Mouse (Mus musculus) left cerebral cortex, adult 2 months (tissue): ENCODE results near the gene Ptpdc1. TPM values are rescaled to one million over a fixed set of nuclear protein-coding genes. Genes with fewer than 3 reads are reported as not detected.

ENCODE experiments used
- DNase-seq, 2 experiments: peaks; one replicate each; pipeline ENCODE4 v3.0.0; 2021 to 2022; ENCODE audit warnings: low spot score in 2 of 2, mixed read lengths in 1 of 2; ENCODE audit errors: extremely low spot score in 1 of 2
- H3K27ac ChIP-seq: fragments of 200-600 bp; 2 replicates; pipeline ENCODE4 v1.8.1; 2022
- H3K4me3 ChIP-seq: fragments of 200-600 bp; 2 replicates; pipeline ENCODE4 v1.8.1; 2022
- CTCF ChIP-seq: fragments of 200-600 bp; IDR thresholded peaks from 2 replicates; pipeline ENCODE4 v1.8.1; 2022; ENCODE audit warnings: antibody characterized with exemption, mild to moderate bottlenecking, moderate library complexity
- intact Hi-C: fragments of 180-260 bp; cut with DNase I; formaldehyde crosslinking; loops from one replicate; pipeline ENCODE4 v1.15.1; 2025
- total RNA-seq, 2 experiments: library from RNA; stranded (reverse); gene quantifications; 2 replicates each; pipeline ENCODE4 v1.2.3; 2021

Gene Ptpdc1
- total RNA-seq, 2 experiments from 2014 or later, result 22.9 to 28.5 TPM

DNA sequence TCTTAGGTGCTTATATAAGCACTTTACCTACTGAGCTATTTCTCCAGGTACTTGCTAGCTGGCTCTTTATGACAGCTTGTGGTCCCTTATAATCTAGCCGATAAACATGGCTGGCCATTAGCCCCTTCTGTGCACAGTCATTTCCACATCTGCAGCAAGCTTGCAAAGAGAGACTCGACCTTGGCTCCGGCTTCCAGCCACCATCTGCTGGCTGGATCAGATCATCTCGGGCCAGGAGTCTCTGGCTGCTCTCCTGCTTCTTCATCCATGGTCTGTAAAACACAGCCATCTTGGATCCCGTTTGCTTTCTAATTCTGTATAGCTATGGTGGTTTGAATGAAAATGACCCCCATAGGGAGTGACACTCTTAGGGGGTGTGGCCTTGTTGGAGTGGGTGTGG lies 63.1 kb downstream of the Ptpdc1 start:
- intact Hi-C loops, result no loop called here
- DNase-seq, result no peak
- no peak for TF ChIP-seq CTCF
- Histone ChIP-seq H3K4me3 (no peak overlapping the region), H3K27ac (no peak overlapping the region)

DNA sequence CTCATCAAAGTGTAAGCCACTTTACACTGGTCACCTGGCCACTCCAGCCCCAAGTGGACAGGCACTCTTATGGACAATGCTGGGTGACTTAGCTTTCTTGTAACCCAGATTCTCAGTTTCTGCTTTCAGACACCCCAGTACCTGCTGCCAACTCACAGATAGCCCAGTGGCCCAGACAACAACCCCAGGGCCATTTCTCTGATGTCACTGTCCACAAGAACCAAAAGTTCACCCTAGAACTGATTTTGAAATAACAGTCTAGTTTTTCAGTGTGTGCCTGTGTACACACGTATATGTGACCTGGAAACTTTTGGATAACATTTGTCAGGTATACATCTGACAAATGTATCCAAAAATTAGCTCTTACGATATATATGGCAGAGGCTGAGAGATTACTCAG lies 64.0 kb downstream of the Ptpdc1 start:
- Histone ChIP-seq H3K4me3 (no peak overlapping the region), H3K27ac (no peak overlapping the region)
- no peak for DNase-seq
- intact Hi-C loops, result no loop called here
- no peak for TF ChIP-seq CTCF

DNA sequence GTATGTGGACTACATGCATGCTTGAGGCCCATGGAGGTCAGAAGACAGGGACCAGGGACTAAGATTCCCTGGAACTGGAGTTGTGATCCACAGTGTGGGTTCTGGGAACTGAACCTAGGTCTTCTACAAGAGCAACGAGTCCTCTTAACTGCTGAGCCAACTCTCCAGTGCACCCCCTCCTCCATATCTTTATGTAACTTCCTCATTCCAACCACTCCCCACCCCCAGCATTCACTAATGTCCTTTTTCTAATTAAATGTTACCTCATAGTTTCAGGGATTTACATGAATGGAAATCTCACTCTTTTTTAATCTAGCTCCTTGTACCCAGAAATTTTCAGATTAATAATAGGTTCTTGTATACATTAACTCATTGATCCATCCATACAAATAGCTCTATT lies 69.5 kb downstream of the Ptpdc1 start:
- DNase-seq, result no peak
- no peak for TF ChIP-seq CTCF
- intact Hi-C loops, result no loop called here
- H3K4me3 ChIP-seq, result no peak overlapping the region
- no peak overlapping the region for H3K27ac ChIP-seq

DNA sequence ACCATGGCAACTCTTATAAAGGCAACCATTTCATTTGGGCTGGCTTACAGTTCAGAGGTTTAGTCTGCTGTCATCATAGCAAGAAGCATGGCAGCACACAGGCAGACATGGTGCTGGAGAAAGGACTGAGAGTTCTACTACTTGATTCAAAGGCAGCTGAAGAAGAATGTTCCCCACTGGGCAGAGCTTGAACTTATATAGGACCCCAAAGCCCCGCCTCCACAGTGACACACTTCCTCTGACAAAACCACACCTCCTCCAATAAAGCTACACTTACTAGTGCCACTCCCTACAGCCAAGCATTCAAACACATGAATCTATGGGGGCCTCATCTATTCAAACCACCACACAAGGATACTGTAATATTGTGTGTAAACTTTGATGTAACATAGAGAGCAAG lies 70.9 kb downstream of the Ptpdc1 start:
- Histone ChIP-seq H3K4me3 (no peak overlapping the region), H3K27ac (no peak overlapping the region)
- DNase-seq, result no peak
- TF ChIP-seq CTCF, result no peak
- intact Hi-C loops, result no loop called here

DNA sequence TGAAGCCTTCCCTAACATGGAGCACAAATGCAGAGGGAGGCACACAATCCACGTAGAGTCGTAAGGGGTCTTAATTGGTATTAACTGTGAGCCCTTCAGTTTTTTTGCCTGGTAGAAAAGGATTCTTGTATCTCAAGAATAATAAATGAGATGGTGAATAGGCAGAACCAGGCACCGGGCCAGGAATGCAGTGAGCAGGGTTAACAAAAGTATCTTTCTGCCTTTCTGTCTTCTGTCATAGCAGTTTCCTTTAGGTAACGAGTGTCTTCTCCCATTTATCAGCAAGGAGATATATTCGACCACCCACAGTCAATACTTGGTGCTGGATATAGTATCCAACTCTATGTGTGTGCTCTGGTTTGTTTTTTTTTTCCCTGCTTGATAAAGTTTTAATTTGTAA lies 72.0 kb downstream of the Ptpdc1 start:
- intact Hi-C loops, result no loop called here
- no peak overlapping the region for H3K27ac ChIP-seq
- H3K4me3 ChIP-seq, result no peak overlapping the region
- DNase-seq, result no peak
- TF ChIP-seq CTCF, result no peak

DNA sequence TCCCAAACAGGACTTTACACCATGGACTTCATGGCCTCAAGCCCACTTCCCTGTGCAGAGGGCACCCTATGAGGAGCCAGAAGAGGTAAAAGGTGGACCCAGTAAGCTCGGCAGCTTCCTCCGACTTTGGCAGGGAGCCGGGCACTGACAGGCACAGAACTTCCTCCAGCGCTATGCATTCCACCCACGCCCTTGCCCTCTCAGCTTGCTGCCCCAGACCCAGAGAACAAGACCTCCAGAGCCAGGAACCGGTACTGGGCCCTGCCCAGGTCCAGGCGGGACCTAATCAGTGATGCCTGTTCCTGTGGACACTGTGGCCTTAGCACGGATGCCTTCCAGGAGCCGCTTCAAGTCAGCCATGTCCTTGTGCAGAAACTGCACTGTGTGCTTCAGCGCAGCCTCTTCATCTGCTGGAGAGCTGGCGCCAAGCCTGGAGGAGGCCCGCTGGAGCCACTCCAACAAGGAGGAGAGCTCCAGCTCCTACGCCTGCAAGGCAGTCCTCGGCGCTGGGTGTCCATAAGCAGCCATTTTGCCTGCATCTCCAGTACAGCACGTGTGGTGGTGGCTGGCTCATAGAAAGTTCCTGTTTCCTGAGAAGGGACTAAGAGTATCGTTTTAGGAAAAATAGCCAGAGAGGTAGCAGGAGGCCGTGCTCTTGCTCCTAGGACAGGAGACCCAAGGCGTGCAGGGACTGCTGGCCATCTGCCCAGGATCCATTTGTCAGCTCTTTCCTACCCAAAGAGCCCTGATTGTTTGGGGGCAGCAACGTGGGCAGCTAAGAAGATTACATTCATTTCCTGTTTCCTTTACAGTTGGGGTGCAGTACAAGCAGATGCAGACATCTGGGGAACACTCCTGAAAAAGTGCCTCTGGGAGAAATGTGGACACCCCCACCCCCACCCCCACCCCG lies 73.0 kb downstream of the Ptpdc1 start:
- intact Hi-C loops, result loop anchor here (1.0 kb wide), 1 partner anchor 42 kb away; no protein-coding TSS in a partner anchor
- Histone ChIP-seq H3K4me3 (peak overlapping the region; percentile 44), H3K27ac (peak overlapping the region; percentile 95)
- DNase-seq, result peak; percentile 87 to 93
- TF ChIP-seq CTCF, result no peak

DNA sequence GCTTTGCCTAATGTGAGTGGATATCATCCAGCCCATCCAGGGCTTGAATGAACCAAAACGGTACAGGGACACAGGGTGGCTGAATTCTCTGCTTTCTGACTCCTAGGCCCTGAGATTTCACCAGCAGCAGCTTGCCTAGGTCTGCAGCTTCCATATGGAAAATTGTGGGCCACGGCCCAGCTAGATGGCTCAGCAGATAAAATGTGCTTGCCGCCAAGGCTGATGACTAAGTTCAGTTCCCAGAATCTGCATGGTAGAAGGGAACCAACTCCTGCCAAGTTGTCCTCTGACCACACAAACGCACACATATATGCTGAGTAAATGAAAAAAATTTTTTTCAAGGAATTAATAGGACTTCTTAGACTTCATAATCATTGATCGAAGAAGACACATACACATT lies 77.2 kb downstream of the Ptpdc1 start:
- intact Hi-C loops, result no loop called here
- no peak for DNase-seq
- Histone ChIP-seq H3K27ac (no peak overlapping the region), H3K4me3 (no peak overlapping the region)
- no peak for TF ChIP-seq CTCF

DNA sequence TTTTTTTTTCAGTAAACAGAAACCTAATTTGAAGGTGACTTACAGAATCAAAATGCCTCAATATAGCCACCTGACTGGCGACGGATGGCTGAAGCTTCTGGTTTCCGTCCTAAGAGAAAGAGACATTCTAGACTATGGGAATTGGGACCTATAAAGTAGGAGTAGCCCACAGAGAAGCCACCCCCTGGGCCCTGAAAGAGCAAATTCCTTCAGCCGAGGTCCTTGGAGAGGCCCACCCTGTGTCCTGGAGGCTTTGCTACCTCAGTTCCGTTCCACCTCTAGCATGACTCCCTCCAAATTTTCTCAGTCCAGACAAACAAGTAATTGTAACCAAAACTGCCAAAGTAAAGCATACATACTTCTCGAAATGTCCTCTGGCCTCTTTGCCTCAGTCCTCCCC lies 77.8 kb downstream of the Ptpdc1 start:
- intact Hi-C loops, result loop anchor here (2.0 kb wide), 1 partner anchor 77 kb away; the partner anchor contains the start of gene Ptpdc1
- DNase-seq, result no peak
- no peak for TF ChIP-seq CTCF
- Histone ChIP-seq H3K27ac (no peak overlapping the region), H3K4me3 (no peak overlapping the region)

DNA sequence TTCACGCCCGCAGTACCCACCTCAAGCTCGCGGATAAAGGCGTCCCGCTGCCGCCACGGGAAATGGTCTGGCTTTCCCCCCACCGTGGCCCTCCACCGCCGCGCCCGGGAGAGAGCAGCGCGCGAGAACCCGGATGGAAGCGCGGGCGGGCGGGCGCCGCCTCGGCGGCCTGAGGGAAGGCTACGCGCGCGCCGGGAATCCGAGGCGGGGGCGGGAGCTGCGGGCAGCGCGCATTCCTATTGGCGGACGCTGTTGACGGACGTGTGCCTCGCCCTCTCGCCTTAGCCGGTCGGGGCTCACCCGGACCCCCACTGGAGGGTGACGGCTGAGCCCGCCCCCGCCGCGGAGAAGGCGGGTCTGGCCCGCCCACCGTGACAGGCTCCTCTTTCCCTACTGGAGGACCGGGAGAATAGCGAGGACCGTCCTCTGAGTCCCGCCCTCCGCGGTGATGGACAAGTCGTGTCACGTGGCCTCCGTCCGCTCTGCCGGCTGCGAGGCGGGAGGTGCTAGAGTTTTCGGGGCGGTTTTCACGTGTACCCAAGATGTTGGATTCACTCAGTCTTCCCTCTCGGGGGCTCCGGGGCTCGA lies 79.0 kb downstream of the Ptpdc1 start:
- TF ChIP-seq CTCF, result peak; percentile 38
- DNase-seq, result peak; percentile 100
- peak overlapping the region; percentile 99 for H3K4me3 ChIP-seq
- intact Hi-C loops, result loop anchor here (1.0 to 2.0 kb wide), 2 partner anchors 20 to 78 kb away; partner anchors contain the start of gene Ptpdc1
- peak overlapping the region; percentile 100 for H3K27ac ChIP-seq

DNA sequence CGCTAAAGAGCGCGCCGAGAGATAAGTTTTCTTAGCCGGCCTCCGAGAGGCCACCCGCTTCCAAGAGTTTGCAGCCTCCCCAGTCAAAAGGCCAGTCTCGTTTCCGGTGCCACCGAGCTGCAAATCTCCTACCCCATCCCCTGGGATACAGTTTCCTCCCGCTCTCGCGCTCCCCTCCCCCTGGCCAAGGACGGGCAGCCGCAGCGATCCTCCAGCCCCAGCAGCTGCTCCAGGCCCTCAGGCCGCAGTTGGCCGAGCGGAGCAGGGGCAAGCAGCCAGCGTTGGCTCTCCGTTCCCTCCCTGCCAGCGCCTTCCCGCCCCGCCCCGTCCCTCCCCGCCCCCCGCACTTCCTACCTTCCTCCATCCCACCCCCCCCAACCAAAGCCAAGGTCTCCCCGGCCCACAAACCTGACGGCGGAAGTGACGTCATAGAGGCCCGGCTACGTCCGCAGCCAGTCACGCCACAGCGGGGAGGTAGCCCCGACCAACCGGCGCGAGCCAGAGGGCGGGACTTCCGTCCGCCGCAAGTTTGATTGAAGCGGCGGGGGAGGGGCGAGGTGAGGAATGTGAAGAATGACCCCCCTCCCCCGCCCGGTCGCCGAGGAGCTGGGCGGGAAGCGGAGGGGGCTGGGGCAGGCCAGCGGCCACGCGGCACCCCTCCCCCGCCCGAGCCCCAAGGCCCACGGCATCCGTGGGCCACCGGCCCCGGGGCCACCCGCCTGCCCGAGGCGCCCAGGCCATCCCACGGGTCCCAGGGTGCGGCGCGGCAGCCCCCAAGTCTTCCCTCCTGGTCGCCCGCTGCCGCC lies 79.8 kb downstream of the Ptpdc1 start:
- DNase-seq, result peak; percentile 96 to 97
- intact Hi-C loops, result loop anchor here (1.0 to 2.0 kb wide), 2 partner anchors 21 to 79 kb away; partner anchors contain the start of gene Ptpdc1
- TF ChIP-seq CTCF, result no peak
- H3K27ac ChIP-seq, result peak overlapping the region; percentile 100
- H3K4me3 ChIP-seq, result peak overlapping the region; percentile 99

DNA sequence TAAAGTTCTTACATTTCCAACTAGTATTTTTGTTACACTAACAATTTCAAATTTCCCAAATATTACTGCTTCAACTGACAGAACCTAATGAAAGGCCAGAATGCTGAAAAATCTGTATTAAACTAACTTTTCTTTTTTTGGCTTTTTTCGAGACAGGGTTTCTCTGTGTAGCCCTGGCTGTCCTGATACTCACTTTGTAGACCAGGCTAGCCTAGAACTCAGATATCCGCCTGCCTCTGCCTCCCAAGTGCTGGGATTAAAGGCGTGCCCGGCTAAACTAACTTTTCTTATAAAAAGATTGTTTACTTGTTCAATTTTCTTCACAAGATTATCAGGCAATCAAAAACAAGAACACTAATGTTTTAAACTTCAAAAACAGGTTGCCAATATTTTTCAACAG lies 80.6 kb downstream of the Ptpdc1 start:
- Histone ChIP-seq H3K27ac (peak overlapping the region; percentile 87; the same call in 1 of the 2 replicates), H3K4me3 (peak overlapping the region; percentile 99)
- TF ChIP-seq CTCF, result no peak
- intact Hi-C loops, result no loop called here
- DNase-seq, result no peak
